Mouse (Mus musculus) forebrain, embryonic 16.5 days (tissue): ENCODE data around the gene Vmn1r210. TPM values are rescaled to one million over a fixed set of nuclear protein-coding genes. Genes with fewer than 3 reads are reported as not detected.
"Not testable (repeated sequence)": the region's sequence is repeated elsewhere in the genome, so short reads cannot be mapped to it uniquely, and the experiment has no call there.

Source experiments
- ATAC-seq: fragments of 200-750 bp; cut with Nextera tagmentation; 2 replicates; pipeline ENCODE4 v1.8.0; 2017; ENCODE audit warnings: mild to moderate bottlenecking, moderate library complexity
- H3K27ac ChIP-seq: fragments of 300-500 bp; sonication (generic); 2 replicates; pipeline ENCODE4 v1.5.1; 2014; ENCODE audit warnings: low read length, control low read depth
- H3K27me3 ChIP-seq: fragments of 300-500 bp; sonication (generic); replicated peaks from 2 replicates; pipeline ENCODE4 v1.6.1; 2014; ENCODE audit warnings: low read length; ENCODE audit not compliant: control insufficient read depth, insufficient read depth
- H3K36me3 ChIP-seq: fragments of 300-500 bp; sonication (generic); 2 replicates; pipeline ENCODE4 v1.6.1; 2014; ENCODE audit not compliant: control insufficient read depth, insufficient read depth
- H3K4me1 ChIP-seq: fragments of 300-500 bp; sonication (generic); replicated peaks from 2 replicates; pipeline ENCODE4 v1.6.1; 2014; ENCODE audit warnings: low read length; ENCODE audit not compliant: control insufficient read depth, insufficient read depth
- H3K4me2 ChIP-seq: fragments of 300-500 bp; sonication (generic); 2 replicates; pipeline ENCODE4 v1.6.1; 2014; ENCODE audit warnings: mild to moderate bottlenecking, low read length, control low read depth
- H3K4me3 ChIP-seq: fragments of 300-500 bp; sonication (generic); replicated peaks from 2 replicates; pipeline ENCODE4 v1.5.1; 2014; ENCODE audit warnings: mild to moderate bottlenecking, low read length, control low read depth
- H3K9ac ChIP-seq: fragments of 300-500 bp; sonication (generic); replicated peaks from 2 replicates; pipeline ENCODE4 v1.6.1; 2014; ENCODE audit warnings: low read depth, low read length, control low read depth
- H3K9me3 ChIP-seq: fragments of 300-500 bp; sonication (generic); 2 replicates; pipeline ENCODE4 v1.6.1; 2016; ENCODE audit warnings: low read length; ENCODE audit not compliant: control insufficient read depth
- WGBS: fragments of 180-500 bp; shearing (Covaris S2); extraction: QIAGEN DNeasy Blood & Tissue Kit; methylation state at CpG from one replicate; pipeline ENCODE4 v1.1.7; 2014; 5-methylcytosine and 5-hydroxymethylcytosine counted together
- polyA plus RNA-seq: library from polyadenylated mRNA; unstranded; fragments of >200 nt; fragmentation: Nextera tagmentation; extraction: Ambion mirVana; gene quantifications from 2 replicates; pipeline ENCODE4 v1.2.1, GENCODE M21; 2015

Vmn1r210 gene
- not detected in 2 replicates for polyA plus RNA-seq

DNA sequence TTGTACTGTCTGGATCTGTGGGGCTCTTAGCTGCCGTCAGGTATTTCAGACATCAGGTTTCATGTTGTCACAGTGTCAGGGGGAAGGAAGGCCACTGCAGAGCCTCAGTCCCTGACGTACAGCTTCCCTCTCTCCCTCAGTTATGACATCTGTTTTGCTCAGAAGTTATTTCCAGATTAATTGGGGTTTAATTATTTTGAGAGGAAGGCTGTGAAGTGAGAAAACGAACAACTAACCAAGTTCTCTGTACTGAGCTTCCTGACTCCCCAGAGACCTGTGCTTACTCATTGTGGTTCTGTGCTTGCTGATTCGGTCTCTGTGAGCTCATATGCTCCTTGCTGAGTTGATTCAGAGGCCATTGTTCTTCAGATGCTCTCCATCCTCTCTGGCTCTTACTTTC lies at the start of gene Vmn1r210:
Gene Vmn1r210 (minus strand): TSS at position 101 of the 400 bp plus-strand sequence.
- 72% methylated on average over 4 of the region's 4 CpGs for WGBS
- H3K27ac ChIP-seq: no peak within 1 kb of the TSS
- no peak within 1 kb of the TSS for H3K4me2 ChIP-seq

DNA sequence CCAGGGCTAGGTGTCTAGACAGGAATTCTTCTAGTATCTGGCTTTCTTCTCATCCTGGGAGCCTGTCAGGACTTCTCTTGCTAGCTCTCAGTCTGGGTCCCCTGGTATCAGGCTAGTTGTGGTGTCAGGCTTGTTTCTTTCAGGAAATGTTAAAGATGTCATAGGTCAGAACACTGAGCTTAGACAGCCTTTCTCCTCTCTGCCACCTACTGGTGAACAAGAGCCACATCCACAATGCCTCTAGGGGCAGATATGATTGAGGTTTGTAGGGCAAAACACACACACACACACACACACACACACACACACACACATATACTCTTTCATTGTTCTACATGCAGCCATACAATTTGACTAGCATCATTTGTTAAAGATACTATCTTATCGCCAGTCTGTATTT lies 48.1 kb upstream of the Vmn1r210 start:
- no peak overlapping the region for H3K4me2 ChIP-seq
- ATAC-seq: no peak
- no peak overlapping the region for H3K9ac ChIP-seq
- WGBS: 86% methylated on average over 1 of the region's 1 CpGs
- H3K27ac ChIP-seq: no peak overlapping the region
- H3K9me3 ChIP-seq: no peaks in the 10 kb centered on the region
- no peaks in the 10 kb centered on the region for H3K36me3 ChIP-seq
- no peak overlapping the region for H3K4me3 ChIP-seq
- H3K4me1 ChIP-seq: no peaks in the 10 kb centered on the region
- no peaks in the 10 kb centered on the region for H3K27me3 ChIP-seq

More for the DNA sequence above, at the start of gene Vmn1r210:
- ATAC-seq: no peak
- Histone ChIP-seq H3K36me3 (no peaks in the 10 kb centered on the region), H3K9ac (no peak within 1 kb of the TSS), H3K27me3 (no peaks in the 10 kb centered on the region), H3K4me3 (no peak within 1 kb of the TSS), H3K9me3 (no peaks in the 10 kb centered on the region), H3K4me1 (no peaks in the 10 kb centered on the region)

DNA sequence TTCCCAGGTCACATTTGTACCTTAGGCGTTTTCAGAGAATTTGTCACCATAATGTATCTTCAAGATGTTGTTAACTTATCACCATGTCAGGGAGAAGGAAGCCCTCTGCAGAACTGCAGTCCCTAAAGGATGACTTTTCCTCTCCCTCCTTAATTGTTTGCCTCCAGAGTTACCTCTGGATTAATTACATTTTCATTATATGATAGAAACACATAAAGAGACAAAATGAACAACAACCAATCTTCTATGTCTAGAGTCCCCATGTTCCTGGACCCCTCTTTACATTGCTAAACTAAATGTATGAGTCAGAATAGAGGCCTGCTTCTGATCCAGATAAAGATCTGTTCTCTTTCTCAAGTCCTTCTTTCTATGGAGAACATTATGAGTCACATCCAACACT lies 26.3 kb upstream of the Vmn1r210 start, which contains the start of gene Vmn1r211:
Gene Vmn1r211 (minus strand): TSS at position 101 of the 400 bp plus-strand sequence.
- no peaks in the 10 kb centered on the region for H3K9me3 ChIP-seq
- no peak within 1 kb of the TSS for H3K9ac ChIP-seq
- no peak within 1 kb of the TSS for H3K4me3 ChIP-seq
- no peak within 1 kb of the TSS for H3K27ac ChIP-seq
- no peak within 1 kb of the TSS for H3K4me2 ChIP-seq
- no peak for ATAC-seq
- no peaks in the 10 kb centered on the region for H3K36me3 ChIP-seq
- no peaks in the 10 kb centered on the region for H3K27me3 ChIP-seq
- no peaks in the 10 kb centered on the region for H3K4me1 ChIP-seq
- WGBS: 92% methylated on average over 1 of the region's 1 CpGs

DNA sequence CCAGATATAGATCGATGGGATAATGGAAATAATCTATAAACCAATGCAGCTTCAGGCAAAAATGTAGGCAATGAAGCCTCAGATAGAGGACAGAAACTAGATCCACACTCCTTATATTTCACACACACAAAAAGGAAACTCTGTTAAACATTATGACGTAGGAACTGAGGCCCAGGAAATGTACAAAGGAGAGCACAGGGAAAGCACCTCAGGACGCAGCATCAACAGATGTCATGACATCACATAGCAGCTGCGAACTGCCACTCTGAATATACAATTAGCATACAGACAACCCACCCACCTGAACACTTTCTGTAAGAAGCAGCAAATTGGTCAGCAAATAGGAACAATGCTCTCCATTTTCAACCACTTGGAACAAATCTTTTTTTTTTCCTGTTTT lies 23.6 kb upstream of the Vmn1r210 start:
- Histone ChIP-seq H3K4me1 (no peaks in the 10 kb centered on the region), H3K27ac (no peak overlapping the region), H3K4me2 (no peak overlapping the region), H3K9me3 (no peaks in the 10 kb centered on the region), H3K27me3 (no peaks in the 10 kb centered on the region), H3K9ac (no peak overlapping the region), H3K4me3 (no peak overlapping the region), H3K36me3 (no peaks in the 10 kb centered on the region)
- ATAC-seq: no peak
- WGBS: 72% methylated on average over 4 of the region's 4 CpGs

DNA sequence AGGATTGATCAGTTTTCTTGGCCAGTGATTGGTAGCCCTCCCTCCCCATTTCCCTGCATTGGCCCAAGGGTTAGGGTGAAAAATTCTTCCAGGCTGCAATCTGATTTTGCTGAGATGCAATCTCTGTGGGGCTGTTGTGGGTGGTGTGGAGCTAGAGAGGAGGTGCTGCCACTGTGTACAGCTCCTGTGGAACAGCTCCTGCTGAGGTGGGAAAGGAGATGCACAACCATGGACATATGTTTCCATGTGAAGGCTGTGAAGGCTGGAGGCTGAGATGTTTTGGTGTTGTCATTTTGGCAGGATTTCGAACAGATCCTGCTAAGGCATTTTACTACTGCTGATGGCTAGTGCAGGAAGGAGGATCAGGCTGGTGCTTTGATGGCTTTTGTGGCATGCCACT lies 15.7 kb upstream of the Vmn1r210 start:
- WGBS: 61% methylated on average over 1 of the region's 1 CpGs
- Histone ChIP-seq H3K9me3 (no peaks in the 10 kb centered on the region), H3K27ac (no peak overlapping the region), H3K4me2 (no peak overlapping the region), H3K36me3 (no peaks in the 10 kb centered on the region), H3K27me3 (no peaks in the 10 kb centered on the region), H3K4me1 (no peaks in the 10 kb centered on the region), H3K9ac (no peak overlapping the region), H3K4me3 (no peak overlapping the region)
- no peak for ATAC-seq

DNA sequence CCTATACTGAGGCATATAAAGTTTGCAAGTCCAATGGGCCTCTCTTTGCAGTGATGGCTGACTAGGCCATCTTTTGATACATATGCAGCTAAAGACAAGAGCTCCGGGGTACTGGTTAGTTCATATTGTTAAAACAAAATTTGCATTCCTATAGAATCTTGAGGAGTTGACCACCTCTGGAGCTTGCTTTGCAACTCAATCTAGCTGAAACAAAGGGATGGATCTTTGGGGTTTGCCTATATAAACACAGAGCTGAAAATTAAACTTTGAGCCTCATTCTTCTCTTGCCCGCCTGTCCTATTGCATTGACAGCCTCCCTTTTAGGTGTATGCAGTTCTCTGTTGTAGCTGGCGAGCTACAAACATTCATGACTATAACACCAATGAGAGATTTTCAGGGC lies 13.2 kb upstream of the Vmn1r210 start:
- WGBS: 39% methylated on average over 3 of the region's 3 CpGs
- H3K27ac ChIP-seq, H3K4me2 ChIP-seq, ATAC-seq, H3K9ac ChIP-seq, H3K9me3 ChIP-seq, H3K4me1 ChIP-seq, H3K4me3 ChIP-seq, H3K27me3 ChIP-seq, H3K36me3 ChIP-seq: not testable (repeated sequence)

DNA sequence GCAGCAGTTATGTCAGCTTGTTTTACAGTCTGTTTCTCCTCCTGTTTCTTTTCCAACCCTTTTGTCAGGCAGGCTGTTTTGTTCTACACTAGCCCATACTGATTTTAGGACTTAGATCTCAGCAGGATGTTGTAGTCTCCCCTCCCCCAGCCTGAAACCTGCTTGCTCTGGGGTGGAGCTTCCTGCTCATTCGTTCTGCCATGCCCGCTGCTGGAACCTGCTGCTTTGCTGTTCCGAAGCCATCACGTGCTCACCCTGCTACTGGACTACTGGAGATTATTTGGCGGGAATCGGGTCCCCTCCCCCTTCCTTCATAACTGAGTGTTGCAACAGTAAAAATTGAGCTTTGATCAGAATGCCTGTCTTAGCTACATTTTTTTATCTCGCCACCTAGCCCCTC lies 1.8 kb downstream of the Vmn1r210 start:
- H3K9me3 ChIP-seq, H3K4me2 ChIP-seq: not testable (repeated sequence)
- WGBS: 40% methylated on average over 7 of the region's 7 CpGs

DNA sequence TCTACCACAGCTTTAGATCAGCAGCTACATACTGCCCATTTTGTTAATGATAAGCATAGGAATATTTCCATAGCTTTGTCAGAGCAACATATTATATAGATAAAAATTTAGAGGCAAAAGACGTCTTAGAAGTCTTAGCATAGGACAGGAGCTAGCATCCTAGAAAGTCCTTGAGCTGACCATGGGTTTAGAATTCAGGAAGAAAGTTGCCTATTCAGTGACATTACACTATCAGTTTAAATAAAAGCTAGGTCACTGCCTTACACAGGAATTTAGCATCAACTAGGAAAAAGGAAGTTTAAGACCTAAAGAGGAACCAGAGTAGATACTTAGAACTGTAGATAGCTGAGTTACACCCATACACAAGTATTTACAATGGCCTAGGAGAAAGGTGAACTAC lies 9.5 kb downstream of the Vmn1r210 start:
- H3K4me2 ChIP-seq, H3K4me1 ChIP-seq, H3K9me3 ChIP-seq, H3K9ac ChIP-seq, H3K27me3 ChIP-seq, H3K27ac ChIP-seq, H3K4me3 ChIP-seq, ATAC-seq, H3K36me3 ChIP-seq: not testable (repeated sequence)
- 93% methylated on average over 1 of the region's 1 CpGs for WGBS

More for the DNA sequence above, 1.8 kb downstream of the Vmn1r210 start:
- H3K4me1 ChIP-seq, H3K4me3 ChIP-seq, H3K9ac ChIP-seq, H3K36me3 ChIP-seq, H3K27ac ChIP-seq, H3K27me3 ChIP-seq, ATAC-seq: not testable (repeated sequence)

DNA sequence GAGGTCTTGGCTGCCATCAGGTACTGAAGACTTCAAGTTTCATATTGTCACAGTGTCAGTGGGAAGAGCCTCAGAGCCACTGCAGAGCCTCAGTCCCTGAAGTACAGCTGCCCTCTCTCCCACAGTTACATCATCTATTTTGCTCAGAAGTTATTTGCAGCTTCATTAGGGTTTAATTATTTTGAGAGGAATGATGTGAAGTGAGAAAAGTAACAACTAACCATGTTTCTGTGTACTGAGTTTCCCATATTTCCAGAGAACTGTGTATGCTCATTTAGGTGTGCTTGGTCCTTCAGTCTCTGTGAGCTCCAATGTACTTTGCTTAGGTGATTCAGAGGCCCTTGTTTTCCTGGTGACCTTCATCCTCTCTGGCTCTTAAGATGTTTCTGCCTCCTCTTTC lies 21.6 kb downstream of the Vmn1r210 start, which contains the start of gene Vmn1r209:
Gene Vmn1r209 (minus strand): TSS at position 101 of the 400 bp plus-strand sequence.
- H3K27me3 ChIP-seq, H3K9ac ChIP-seq, ATAC-seq: not testable (repeated sequence)

DNA sequence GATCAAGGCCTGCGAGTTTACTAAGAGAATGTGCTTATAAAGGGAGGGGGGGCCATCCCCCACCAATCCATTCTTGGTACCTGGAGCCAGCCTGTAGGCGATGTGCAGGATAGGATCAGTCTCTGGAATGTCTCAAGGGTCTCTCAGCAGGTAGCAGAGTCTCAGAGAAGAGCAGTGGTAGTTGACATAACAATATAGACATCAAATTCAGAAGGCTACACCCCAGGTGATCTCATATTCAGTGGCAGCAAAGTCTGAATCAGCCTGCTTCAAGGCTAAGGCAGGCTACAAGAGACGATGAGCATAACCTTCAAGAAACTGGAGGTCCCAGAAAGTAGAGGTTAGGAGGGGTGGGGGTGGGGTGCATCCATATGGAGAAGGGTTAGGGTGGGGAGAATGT lies 43.1 kb downstream of the Vmn1r210 start:
- H3K4me1 ChIP-seq, ATAC-seq, H3K27ac ChIP-seq, H3K27me3 ChIP-seq, H3K4me2 ChIP-seq, H3K9me3 ChIP-seq, H3K9ac ChIP-seq, H3K4me3 ChIP-seq, H3K36me3 ChIP-seq: not testable (repeated sequence)
- WGBS: 77% methylated on average over 3 of the region's 3 CpGs

More for the DNA sequence above, 21.6 kb downstream of the Vmn1r210 start, which contains the start of gene Vmn1r209:
- H3K36me3 ChIP-seq, H3K4me1 ChIP-seq, H3K9me3 ChIP-seq, H3K27ac ChIP-seq, H3K4me2 ChIP-seq, H3K4me3 ChIP-seq: not testable (repeated sequence)
